Mouse (Mus musculus): ENCODE measurements around the gene Gpa33. TPM values are rescaled to one million over a fixed set of nuclear protein-coding genes. Genes with fewer than 3 reads are reported as not detected.

The Gpa33 gene
- polyA plus RNA-seq, 1 experiment from 2014 or later = not detected

- 75% methylated on average over 13 of the region's 13 CpGs for WGBS (ENCODE audit: insufficient replicate concordance)
- DNase-seq = no peak
Measured at GRCm38 (mm10) chr1:166117866-166118639, 12.0 kb upstream of the Gpa33 start.

GRCm38 (mm10) chr1:166122114-166122513 is 7.9 kb upstream of the Gpa33 start:
- 72% methylated on average over 7 of the region's 7 CpGs for WGBS (ENCODE audit: insufficient replicate concordance)
- Histone ChIP-seq H3K27ac (ENCODE audit: low read depth) (no peak overlapping the region), H3K27me3 (ENCODE audit: insufficient read depth, low read length) (no peaks in the 10 kb centered on the region), H3K4me2 (ENCODE audit: low read depth, low read length) (no peak overlapping the region), H3K4me3 (ENCODE audit: low read depth, low read length) (no peak overlapping the region), H3K4me1 (ENCODE audit: insufficient read depth) (no peaks in the 10 kb centered on the region), H3K9me3 (ENCODE audit: low read length) (no peaks in the 10 kb centered on the region), H3K9ac (replicated peaks) (no peak overlapping the region), H3K36me3 (replicated peaks; ENCODE audit: insufficient read depth, low read length) (no peaks in the 10 kb centered on the region)
- TF ChIP-seq EP300 (IDR thresholded peaks at IDR 0.05; ENCODE audit: low read depth) (no peak), CTCF (IDR thresholded peaks at IDR 0.05; ENCODE audit: low read depth) (no peak)
- no peak for ATAC-seq
- no peak for DNase-seq

More at GRCm38 (mm10) chr1:166117866-166118639, 12.0 kb upstream of the Gpa33 start:
- H3K9ac ChIP-seq (replicated peaks) = no peak overlapping the region
- no peak for ATAC-seq
- H3K4me2 ChIP-seq (ENCODE audit: low read depth, low read length) = no peak overlapping the region
- no peaks in the 10 kb centered on the region for H3K27me3 ChIP-seq (ENCODE audit: insufficient read depth, low read length)
- H3K4me1 ChIP-seq (ENCODE audit: insufficient read depth) = no peaks in the 10 kb centered on the region
- no peaks in the 10 kb centered on the region for H3K36me3 ChIP-seq (replicated peaks; ENCODE audit: insufficient read depth, low read length)
- TF ChIP-seq EP300 (IDR thresholded peaks at IDR 0.05; ENCODE audit: low read depth) = no peak
- no peak for TF ChIP-seq CTCF (IDR thresholded peaks at IDR 0.05; ENCODE audit: low read depth)
- H3K27ac ChIP-seq (ENCODE audit: low read depth) = no peak overlapping the region
- H3K4me3 ChIP-seq (ENCODE audit: low read depth, low read length) = no peak overlapping the region
- H3K9me3 ChIP-seq (ENCODE audit: low read length) = no peaks in the 10 kb centered on the region

GRCm38 (mm10) chr1:166123045-166123444 is 7.0 kb upstream of the Gpa33 start:
- ATAC-seq (no peak), DNase-seq (no peak)
- H3K4me2 ChIP-seq (ENCODE audit: low read depth, low read length) = no peak overlapping the region
- no peaks in the 10 kb centered on the region for H3K9me3 ChIP-seq (ENCODE audit: low read length)
- no peaks in the 10 kb centered on the region for H3K36me3 ChIP-seq (replicated peaks; ENCODE audit: insufficient read depth, low read length)
- H3K27ac ChIP-seq (ENCODE audit: low read depth) = no peak overlapping the region
- H3K27me3 ChIP-seq (ENCODE audit: insufficient read depth, low read length) = no peaks in the 10 kb centered on the region
- H3K4me1 ChIP-seq (ENCODE audit: insufficient read depth) = peaks cover 3% of the 10 kb centered on the region; the same call in 1 of the 2 replicates
- no peak overlapping the region for H3K9ac ChIP-seq (replicated peaks)
- TF ChIP-seq CTCF (IDR thresholded peaks at IDR 0.05; ENCODE audit: low read depth) (peak; percentile 16; the same call in 1 of the 2 replicates), EP300 (IDR thresholded peaks at IDR 0.05; ENCODE audit: low read depth) (no peak)
- 91% methylated on average over 1 of the region's 1 CpGs for WGBS (ENCODE audit: insufficient replicate concordance)
- no peak overlapping the region for H3K4me3 ChIP-seq (ENCODE audit: low read depth, low read length)

GRCm38 (mm10) chr1:166123751-166124150 is 6.3 kb upstream of the Gpa33 start:
- H3K4me2 ChIP-seq (ENCODE audit: low read depth, low read length) = no peak overlapping the region
- H3K9me3 ChIP-seq (ENCODE audit: low read length) = no peaks in the 10 kb centered on the region
- no peak overlapping the region for H3K4me3 ChIP-seq (ENCODE audit: low read depth, low read length)
- TF ChIP-seq EP300 (IDR thresholded peaks at IDR 0.05; ENCODE audit: low read depth) = no peak
- no peak for TF ChIP-seq CTCF (IDR thresholded peaks at IDR 0.05; ENCODE audit: low read depth)
- whole genome bisulfite sequencing (ENCODE audit: insufficient replicate concordance) = 91% methylated on average over 8 of the region's 8 CpGs
- peaks cover 3% of the 10 kb centered on the region; the same call in 1 of the 2 replicates for H3K4me1 ChIP-seq (ENCODE audit: insufficient read depth)
- no peaks in the 10 kb centered on the region for H3K27me3 ChIP-seq (ENCODE audit: insufficient read depth, low read length)
- H3K9ac ChIP-seq (replicated peaks) = no peak overlapping the region
- no peak overlapping the region for H3K27ac ChIP-seq (ENCODE audit: low read depth)
- ATAC-seq (no peak), DNase-seq (no peak)
- no peaks in the 10 kb centered on the region for H3K36me3 ChIP-seq (replicated peaks; ENCODE audit: insufficient read depth, low read length)

GRCm38 (mm10) chr1:166124932-166125593 is 5.0 kb upstream of the Gpa33 start:
- TF ChIP-seq CTCF (IDR thresholded peaks at IDR 0.05; ENCODE audit: low read depth) = no peak
- TF ChIP-seq EP300 (IDR thresholded peaks at IDR 0.05; ENCODE audit: low read depth) = no peak

GRCm38 (mm10) chr1:166126290-166126689 is 3.7 kb upstream of the Gpa33 start:
- H3K4me3 ChIP-seq (ENCODE audit: low read depth, low read length) = no peak overlapping the region
- DNase-seq (no peak), ATAC-seq (no peak)
- 83% methylated on average over 6 of the region's 6 CpGs for WGBS (ENCODE audit: insufficient replicate concordance)
- H3K36me3 ChIP-seq (replicated peaks; ENCODE audit: insufficient read depth, low read length) = no peaks in the 10 kb centered on the region
- TF ChIP-seq CTCF (IDR thresholded peaks at IDR 0.05; ENCODE audit: low read depth) (no peak), EP300 (IDR thresholded peaks at IDR 0.05; ENCODE audit: low read depth) (no peak)
- no peaks in the 10 kb centered on the region for H3K27me3 ChIP-seq (ENCODE audit: insufficient read depth, low read length)
- H3K9me3 ChIP-seq (ENCODE audit: low read length) = no peaks in the 10 kb centered on the region
- H3K4me2 ChIP-seq (ENCODE audit: low read depth, low read length) = no peak overlapping the region
- H3K4me1 ChIP-seq (ENCODE audit: insufficient read depth) = peaks cover 3% of the 10 kb centered on the region; the same call in 1 of the 2 replicates
- no peak overlapping the region for H3K9ac ChIP-seq (replicated peaks)
- H3K27ac ChIP-seq (ENCODE audit: low read depth) = no peak overlapping the region

More at GRCm38 (mm10) chr1:166124932-166125593, 5.0 kb upstream of the Gpa33 start:
- ATAC-seq (peak; percentile 43; the same call in 1 of the 2 replicates), DNase-seq (no peak)
- no peak overlapping the region for H3K4me3 ChIP-seq (ENCODE audit: low read depth, low read length)
- H3K27me3 ChIP-seq (ENCODE audit: insufficient read depth, low read length) = no peaks in the 10 kb centered on the region
- H3K36me3 ChIP-seq (replicated peaks; ENCODE audit: insufficient read depth, low read length) = no peaks in the 10 kb centered on the region
- H3K4me2 ChIP-seq (ENCODE audit: low read depth, low read length) = no peak overlapping the region
- H3K9me3 ChIP-seq (ENCODE audit: low read length) = no peaks in the 10 kb centered on the region
- 47% methylated on average over 8 of the region's 8 CpGs for whole genome bisulfite sequencing (ENCODE audit: insufficient replicate concordance)
- no peak overlapping the region for H3K9ac ChIP-seq (replicated peaks)
- H3K27ac ChIP-seq (ENCODE audit: low read depth) = no peak overlapping the region
- peaks cover 3% of the 10 kb centered on the region; the same call in 1 of the 2 replicates for H3K4me1 ChIP-seq (ENCODE audit: insufficient read depth)
